Mouse (Mus musculus) urinary bladder, postnatal 10 days (tissue): Measurements from ENCODE around the gene Hs6st3.

ENCODE experiments used
- DNase-seq: peaks from one replicate; pipeline ENCODE4 v3.0.0; 2022; ENCODE audit warnings: low spot score

Gene Hs6st3

GRCm38 (mm10) chr14:119914508-119914907, 776.4 kb downstream of the Hs6st3 start:
- no peak for DNase-seq

DNA sequence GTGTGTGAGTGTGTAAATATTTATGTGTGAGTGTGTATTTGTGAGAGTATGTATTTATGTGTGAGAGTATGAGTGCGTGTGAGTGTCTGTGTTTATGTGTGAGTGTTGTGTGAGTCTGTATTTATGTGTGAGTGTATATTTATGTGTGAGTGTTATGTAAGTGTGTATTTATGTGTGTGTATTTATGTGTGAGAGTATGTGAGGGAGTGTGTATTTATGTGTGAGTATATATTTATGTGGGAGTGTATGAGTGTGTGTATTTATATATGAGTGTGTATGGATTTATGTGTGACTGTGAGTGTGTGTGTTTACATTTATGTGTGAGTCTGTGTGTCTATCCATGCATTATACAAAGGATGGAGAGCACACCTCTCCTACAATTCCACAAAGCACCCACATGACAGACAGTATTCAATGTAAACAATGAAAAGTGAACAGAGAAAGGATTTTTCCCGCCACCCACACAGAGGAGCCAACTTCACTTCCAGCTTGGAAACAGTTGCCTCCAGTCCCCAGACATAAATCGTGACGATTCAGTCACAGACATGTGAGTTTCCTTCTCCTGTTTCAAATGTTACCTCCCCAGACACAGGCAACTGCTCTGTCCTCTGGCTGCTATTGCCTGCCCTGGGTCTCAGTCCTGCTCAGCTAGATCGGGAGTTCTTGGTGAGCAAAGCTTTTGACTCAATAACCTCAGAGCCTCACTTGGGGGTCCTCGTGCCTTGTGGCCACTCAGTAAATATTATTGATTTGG, 780.3 kb downstream of the Hs6st3 start:
- DNase-seq, result no peak

DNA sequence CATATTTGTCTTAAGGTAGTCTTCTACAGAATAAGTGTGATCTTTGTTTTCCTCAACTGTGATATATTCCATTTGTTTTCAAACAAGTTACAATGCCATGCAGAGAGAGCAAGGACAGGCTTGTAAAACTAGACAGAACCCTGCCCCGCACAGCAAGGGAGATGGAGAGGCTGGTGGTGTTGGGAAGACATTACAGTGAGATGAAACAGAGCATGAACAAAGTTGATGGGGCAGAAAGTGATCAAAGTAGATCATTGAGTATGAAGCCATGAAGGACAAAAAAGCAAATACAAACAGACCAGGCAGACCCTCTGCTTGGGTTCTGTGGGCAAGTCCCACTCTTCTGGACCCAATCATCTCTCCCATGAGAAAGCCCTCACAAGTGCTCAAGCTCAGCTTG, 781.0 kb downstream of the Hs6st3 start:
- no peak for DNase-seq
